Comparison of ENCODE assay signal across 21 mouse cellular contexts in genomic region chr8:15313481-15313880, GRCm38 (mm10).
DNase-seq lines count a peak whose midpoint lies in the region; ATAC-seq and TF ChIP-seq lines count a peak whose summit lies in the region.
"Had no signal": no experiment of that assay in that cellular context is flagged by ENCODE, and none has a peak within 500 bp of the region (broad histone marks: within the 10 kb centered on the region; RNA-seq: fewer than 3 reads in every experiment).

No protein-coding gene starts in this region.

- WGBS in cerebellum, adult 2 months, result 31% methylated on average over 5 of the region's 5 CpGs

- H3K4me1 ChIP-seq in cerebellum, adult 2 months (ENCODE audit: control insufficient read depth, insufficient read depth, low read length), result peaks cover 7% of the 10 kb centered on the region
- H3K4me1 ChIP-seq: embryonic facial prominence, embryonic 10.5 days; embryonic facial prominence, embryonic 12.5 days; forebrain, embryonic 13.5 days; forebrain, embryonic 15.5 days had no signal

- no peak overlapping the region for H3K4me3 ChIP-seq in cerebellum, adult 2 months (replicated peaks; ENCODE audit: insufficient read depth, low read depth, low read length)
- H3K4me3 ChIP-seq: embryonic facial prominence, embryonic 10.5 days; embryonic facial prominence, embryonic 12.5 days; forebrain, embryonic 13.5 days; forebrain, embryonic 15.5 days had no signal

- TF ChIP-seq POLR2A in cerebellum, adult 2 months (IDR thresholded peaks at IDR 0.05; ENCODE audit: borderline replicate concordance, insufficient read depth, low read length), result no peak

- peak; percentile 10 to 26 for DNase-seq in cerebellum, adult 2 months
- peak; percentile 48 to 58 for DNase-seq in cerebellum, postnatal 14 days
- DNase-seq in cerebellum, adult 11 months, result no peak
- DNase-seq in left cerebral cortex, postnatal 4 days, result peak; percentile 18
- DNase-seq in left cerebral cortex, adult 8-10 months (ENCODE audit: low spot score in 2 of 2), result no peak
- DNase-seq: adrenal gland, adult 8-10 months; adrenal gland, postnatal 14 days; adrenal gland, postnatal 36 days; B cell, adult 2 months; cerebellum, adult 8-10 months; cerebellum, adult 9-11 months; forebrain, postnatal 0 days had no signal

- intact Hi-C loops in left cerebral cortex, postnatal 4 days (cut with DNase I), result no loop called here

- H3K27ac ChIP-seq in cerebellum, adult 2 months (ENCODE audit: insufficient read depth, low read length), result no peak overlapping the region
- H3K27ac ChIP-seq: embryonic facial prominence, embryonic 10.5 days; embryonic facial prominence, embryonic 12.5 days; forebrain, embryonic 13.5 days; forebrain, embryonic 15.5 days had no signal

- TF ChIP-seq CTCF in cerebellum, adult 2 months (IDR thresholded peaks at IDR 0.05; ENCODE audit: borderline replicate concordance, insufficient read depth, low read depth, low read length), result no peak

- ATAC-seq in cerebellum, adult (ENCODE audit: insufficient number of reproducible peaks, low FRiP score, low TSS enrichment), result no peak
- ATAC-seq: activated CD4-positive, CD25-positive, alpha-beta regulatory T cell, adult 4 months; CD4-positive, CD25-positive, alpha-beta regulatory T cell, adult 4 months; forebrain, embryonic 13.5 days; forebrain, embryonic 15.5 days; forebrain, postnatal 0 days; Patski had no signal

- no peaks in the 10 kb centered on the region for H3K27me3 ChIP-seq in cerebellum, adult 2 months (ENCODE audit: control insufficient read depth, insufficient read depth, low read length)
- H3K27me3 ChIP-seq: CH12.LX; embryonic facial prominence, embryonic 12.5 days; forebrain, embryonic 13.5 days; forebrain, embryonic 15.5 days had no signal

Comparison
In these comparisons a context has a peak if more than half of its experiments do, and no peak if none do; other contexts are left out.
1. DNase-seq: peak in cerebellum, adult 2 months (2 of 2), cerebellum, postnatal 14 days (2 of 2) and left cerebral cortex, postnatal 4 days (single experiment); none in cerebellum, adult 11 months (single experiment) and left cerebral cortex, adult 8-10 months (0 of 2).